Mouse (Mus musculus) embryonic facial prominence, embryonic 15.5 days (tissue): Measurements from ENCODE around the gene Nfam1. TPM values are rescaled to one million over a fixed set of nuclear protein-coding genes. Genes with fewer than 3 reads are reported as not detected.
A peak's percentile ranks its signal among the peaks of the same experiment; 100 is the strongest.

Experiments
- ATAC-seq: fragments of 200-750 bp; cut with Nextera tagmentation; 2 replicates; pipeline ENCODE4 v1.8.0; 2017; ENCODE audit warnings: low read depth, moderate TSS enrichment; ENCODE audit not compliant: insufficient number of reproducible peaks, low FRiP score, low TSS enrichment
- H3K27ac ChIP-seq: fragments of 300-500 bp; sonication (generic); replicated peaks from 2 replicates; pipeline ENCODE4 v1.5.1; 2015; ENCODE audit warnings: mild to moderate bottlenecking, inconsistent platforms
- H3K27me3 ChIP-seq: fragments of 300-500 bp; sonication (generic); 2 replicates; pipeline ENCODE4 v1.6.1; 2015; ENCODE audit warnings: inconsistent platforms
- H3K36me3 ChIP-seq: fragments of 300-500 bp; sonication (generic); 2 replicates; pipeline ENCODE4 v1.6.1; 2015; ENCODE audit warnings: mild to moderate bottlenecking, inconsistent platforms
- H3K4me1 ChIP-seq: fragments of 300-500 bp; sonication (generic); 2 replicates; pipeline ENCODE4 v1.6.1; 2015; ENCODE audit warnings: inconsistent platforms
- H3K4me2 ChIP-seq: fragments of 300-500 bp; sonication (generic); replicated peaks from 2 replicates; pipeline ENCODE4 v1.6.1; 2015; ENCODE audit warnings: mild to moderate bottlenecking, inconsistent platforms
- H3K4me3 ChIP-seq: fragments of 300-500 bp; sonication (generic); replicated peaks from 2 replicates; pipeline ENCODE4 v1.5.1; 2015; ENCODE audit warnings: mild to moderate bottlenecking, inconsistent platforms
- H3K9ac ChIP-seq: fragments of 300-500 bp; sonication (generic); 2 replicates; pipeline ENCODE4 v1.6.1; 2015; ENCODE audit warnings: inconsistent platforms
- H3K9me3 ChIP-seq: fragments of 300-500 bp; sonication (generic); replicated peaks from 2 replicates; pipeline ENCODE4 v1.6.1; 2016; ENCODE audit warnings: inconsistent platforms
- WGBS: fragments of 180-500 bp; shearing (Covaris S2); methylation state at CpG from one replicate; pipeline ENCODE4 v1.1.7; 2015; 5-methylcytosine and 5-hydroxymethylcytosine counted together
- polyA plus RNA-seq: library from polyadenylated mRNA; unstranded; fragments of >200 nt; fragmentation: Nextera tagmentation; extraction: Ambion mirVana; gene quantifications from 2 replicates; pipeline ENCODE4 v1.2.1, GENCODE M21; 2015

Nfam1 gene
- polyA plus RNA-seq, 1 experiment from 2014 or later: 6.1 TPM

GRCm38 (mm10) chr15:82974471-82974870 lies 58.6 kb downstream of the Nfam1 start:
- Histone ChIP-seq H3K27me3 (no peaks in the 10 kb centered on the region), H3K9ac (no peak overlapping the region)
- 47% methylated on average over 1 of the region's 1 CpGs for WGBS

GRCm38 (mm10) chr15:82969206-82969721 lies 63.8 kb downstream of the Nfam1 start:
- peak; percentile 66 for ATAC-seq
- Histone ChIP-seq H3K4me3 (no peak overlapping the region), H3K4me1 (peaks cover 41% of the 10 kb centered on the region), H3K36me3 (no peaks in the 10 kb centered on the region), H3K4me2 (peak overlapping the region; percentile 55; the same call in 1 of the 2 replicates), H3K9me3 (no peaks in the 10 kb centered on the region), H3K9ac (no peak overlapping the region), H3K27me3 (peaks cover 3% of the 10 kb centered on the region; the same call in 1 of the 2 replicates), H3K27ac (peak overlapping the region; percentile 71)
- WGBS: 15% methylated on average over 6 of the region's 6 CpGs

More at GRCm38 (mm10) chr15:82974471-82974870, 58.6 kb downstream of the Nfam1 start:
- Histone ChIP-seq H3K4me2 (no peak overlapping the region), H3K4me3 (no peak overlapping the region), H3K36me3 (no peaks in the 10 kb centered on the region), H3K4me1 (peaks cover 13% of the 10 kb centered on the region), H3K9me3 (no peaks in the 10 kb centered on the region), H3K27ac (no peak overlapping the region)
- ATAC-seq: peak; percentile 12; the same call in 1 of the 2 replicates

GRCm38 (mm10) chr15:82968449-82968848 lies 64.7 kb downstream of the Nfam1 start:
- WGBS: under 1% methylated on average over 22 of the region's 22 CpGs
- Histone ChIP-seq H3K36me3 (no peaks in the 10 kb centered on the region), H3K27ac (peak overlapping the region; percentile 71), H3K9me3 (no peaks in the 10 kb centered on the region), H3K9ac (0 out of 2 replicates have a peak overlapping the region, but pooled peaks have one; percentile 3), H3K4me3 (peak overlapping the region; percentile 16), H3K27me3 (peaks cover 3% of the 10 kb centered on the region; the same call in 1 of the 2 replicates), H3K4me1 (peaks cover 46% of the 10 kb centered on the region), H3K4me2 (peak overlapping the region; percentile 55)
- ATAC-seq: 0 out of 2 replicates have a peak, but pooled peaks have one; percentile 36

GRCm38 (mm10) chr15:82967947-82968346 lies 65.2 kb downstream of the Nfam1 start:
- ATAC-seq: no peak
- Histone ChIP-seq H3K36me3 (no peaks in the 10 kb centered on the region), H3K9me3 (no peaks in the 10 kb centered on the region), H3K27me3 (peaks cover 3% of the 10 kb centered on the region; the same call in 1 of the 2 replicates), H3K4me3 (peak overlapping the region; percentile 16), H3K9ac (0 out of 2 replicates have a peak overlapping the region, but pooled peaks have one; percentile 3), H3K4me1 (peaks cover 48% of the 10 kb centered on the region), H3K27ac (peak overlapping the region; percentile 71), H3K4me2 (peak overlapping the region; percentile 55)
- WGBS: 26% methylated on average over 6 of the region's 6 CpGs

- WGBS: 45% methylated on average over 14 of the region's 14 CpGs
- Histone ChIP-seq H3K4me3 (peak overlapping the region; percentile 62), H3K9ac (0 out of 2 replicates have a peak overlapping the region, but pooled peaks have one; percentile 15), H3K27me3 (peaks cover 9% of the 10 kb centered on the region; the same call in 1 of the 2 replicates), H3K27ac (peak overlapping the region; percentile 84), H3K4me2 (peak overlapping the region; percentile 84; the same call in 1 of the 2 replicates), H3K4me1 (peaks cover 75% of the 10 kb centered on the region), H3K9me3 (no peaks in the 10 kb centered on the region), H3K36me3 (no peaks in the 10 kb centered on the region)
- ATAC-seq: peak; percentile 40
Observed at GRCm38 (mm10) chr15:82964266-82964825, 68.8 kb downstream of the Nfam1 start.

- Histone ChIP-seq H3K36me3 (no peaks in the 10 kb centered on the region), H3K27ac (peak overlapping the region; percentile 84), H3K9me3 (no peaks in the 10 kb centered on the region), H3K4me1 (peaks cover 75% of the 10 kb centered on the region), H3K4me3 (peak overlapping the region; percentile 62), H3K4me2 (peak overlapping the region; percentile 84), H3K27me3 (peaks cover 9% of the 10 kb centered on the region; the same call in 1 of the 2 replicates), H3K9ac (peak overlapping the region; percentile 16; the same call in 1 of the 2 replicates)
- under 1% methylated on average over 13 of the region's 82 CpGs for WGBS
- peak; percentile 58; the same call in 1 of the 2 replicates for ATAC-seq
Observed at GRCm38 (mm10) chr15:82963556-82964156, 69.5 kb downstream of the Nfam1 start.

GRCm38 (mm10) chr15:82963090-82963489 lies 70.0 kb downstream of the Nfam1 start:
- Histone ChIP-seq H3K4me2 (peak overlapping the region; percentile 84), H3K9me3 (no peaks in the 10 kb centered on the region), H3K27me3 (peaks cover 9% of the 10 kb centered on the region; the same call in 1 of the 2 replicates), H3K4me1 (peaks cover 75% of the 10 kb centered on the region), H3K27ac (peak overlapping the region; percentile 78), H3K4me3 (peak overlapping the region; percentile 62), H3K36me3 (no peaks in the 10 kb centered on the region), H3K9ac (peak overlapping the region; percentile 16)
- ATAC-seq: no peak
- WGBS: 3% methylated on average over 33 of the region's 39 CpGs

- no peak for ATAC-seq
- 40% methylated on average over 4 of the region's 4 CpGs for WGBS
- H3K9me3 ChIP-seq: no peaks in the 10 kb centered on the region
- no peaks in the 10 kb centered on the region for H3K36me3 ChIP-seq
- H3K9ac ChIP-seq: no peak overlapping the region
- H3K4me3 ChIP-seq: peak overlapping the region; percentile 62
- peaks cover 9% of the 10 kb centered on the region; the same call in 1 of the 2 replicates for H3K27me3 ChIP-seq
- peak overlapping the region; percentile 84 for H3K4me2 ChIP-seq
- 0 out of 2 replicates have a peak overlapping the region, but pooled peaks have one; percentile 78 for H3K27ac ChIP-seq
- H3K4me1 ChIP-seq: peaks cover 75% of the 10 kb centered on the region
Observed at GRCm38 (mm10) chr15:82962536-82962935, 70.6 kb downstream of the Nfam1 start.

GRCm38 (mm10) chr15:82960786-82961561 lies 72.1 kb downstream of the Nfam1 start:
- Histone ChIP-seq H3K9ac (peak overlapping the region; percentile 10; the same call in 1 of the 2 replicates), H3K27me3 (peaks cover 6% of the 10 kb centered on the region; the same call in 1 of the 2 replicates), H3K36me3 (no peaks in the 10 kb centered on the region), H3K4me1 (peaks cover 78% of the 10 kb centered on the region), H3K27ac (no peak overlapping the region), H3K9me3 (no peaks in the 10 kb centered on the region), H3K4me2 (peak overlapping the region; percentile 84), H3K4me3 (peak overlapping the region; percentile 28)
- ATAC-seq: no peak
- 8% methylated on average over 26 of the region's 26 CpGs for WGBS

GRCm38 (mm10) chr15:82959151-82959550 lies 74.0 kb downstream of the Nfam1 start:
- Histone ChIP-seq H3K9ac (no peak overlapping the region), H3K27me3 (peaks cover 6% of the 10 kb centered on the region; the same call in 1 of the 2 replicates), H3K4me2 (no peak overlapping the region), H3K27ac (no peak overlapping the region), H3K4me1 (peaks cover 80% of the 10 kb centered on the region), H3K4me3 (no peak overlapping the region), H3K36me3 (no peaks in the 10 kb centered on the region), H3K9me3 (no peaks in the 10 kb centered on the region)
- WGBS: 57% methylated on average over 12 of the region's 12 CpGs
- no peak for ATAC-seq
